Mouse (Mus musculus) CD8-positive naive resting alpha-beta T cell, adult 57 days (primary cell): ENCODE data around the gene Defa21. TPM values are rescaled to one million over a fixed set of nuclear protein-coding genes. Genes with fewer than 3 reads are reported as not detected.

Experiments
- total RNA-seq: library from RNA; stranded (reverse); gene quantifications from one replicate; pipeline ENCODE4 v1.2.4, GENCODE M21; 2023

Defa21 gene
- total RNA-seq: not detected

GRCm38 (mm10) chr8:21025245-21025644, at the start of gene Defa21:
Gene Defa21 (plus strand): TSS chr8:21025545.

GRCm38 (mm10) chr8:21054747-21055146, 29.4 kb downstream of the Defa21 start, which contains the start of gene Defa23:
Gene Defa23 (plus strand): TSS chr8:21055047.

GRCm38 (mm10) chr8:21064738-21065137, 39.4 kb downstream of the Defa21 start, which contains the start of gene Defa35:
Gene Defa35 (plus strand): TSS chr8:21065038.

Other genes with a start within 250 kb of the Defa21 start
- gene Defb33, start 132.9 kb upstream of the Defa21 start, total RNA-seq: not detected
- not detected for gene Gm15056, start 122.9 kb upstream of the Defa21 start, total RNA-seq
- gene Gm6040, start 103.5 kb upstream of the Defa21 start, total RNA-seq: not detected
- gene AY761185, start 80.8 kb upstream of the Defa21 start, total RNA-seq: not detected
- gene Defa23, start 29.5 kb downstream of the Defa21 start, total RNA-seq: not detected
- not detected for gene Defa35, start 39.5 kb downstream of the Defa21 start, total RNA-seq
- not detected for gene Defa25, start 58.9 kb downstream of the Defa21 start, total RNA-seq
- gene Gm14851, start 70.5 kb downstream of the Defa21 start, total RNA-seq: not detected
- not detected for gene Defa30, start 109.1 kb downstream of the Defa21 start, total RNA-seq
- not detected for gene Defa22, start 136.7 kb downstream of the Defa21 start, total RNA-seq
- gene Defa31, start 166.1 kb downstream of the Defa21 start, total RNA-seq: not detected
- not detected for gene Gm15293, start 176.0 kb downstream of the Defa21 start, total RNA-seq
- not detected for gene Gm15292, start 224.2 kb downstream of the Defa21 start, total RNA-seq